Mouse (Mus musculus): ENCODE measurements around the gene Csnk2b.

The Csnk2b gene

GRCm38 (mm10) chr17:35121871-35122303 is at the start of gene Csnk2b:
Gene Csnk2b, minus strand, starts transcription at chr17:35122053.
- DNase-seq (ENCODE audit: low spot score), result peak; percentile 59

DNA sequence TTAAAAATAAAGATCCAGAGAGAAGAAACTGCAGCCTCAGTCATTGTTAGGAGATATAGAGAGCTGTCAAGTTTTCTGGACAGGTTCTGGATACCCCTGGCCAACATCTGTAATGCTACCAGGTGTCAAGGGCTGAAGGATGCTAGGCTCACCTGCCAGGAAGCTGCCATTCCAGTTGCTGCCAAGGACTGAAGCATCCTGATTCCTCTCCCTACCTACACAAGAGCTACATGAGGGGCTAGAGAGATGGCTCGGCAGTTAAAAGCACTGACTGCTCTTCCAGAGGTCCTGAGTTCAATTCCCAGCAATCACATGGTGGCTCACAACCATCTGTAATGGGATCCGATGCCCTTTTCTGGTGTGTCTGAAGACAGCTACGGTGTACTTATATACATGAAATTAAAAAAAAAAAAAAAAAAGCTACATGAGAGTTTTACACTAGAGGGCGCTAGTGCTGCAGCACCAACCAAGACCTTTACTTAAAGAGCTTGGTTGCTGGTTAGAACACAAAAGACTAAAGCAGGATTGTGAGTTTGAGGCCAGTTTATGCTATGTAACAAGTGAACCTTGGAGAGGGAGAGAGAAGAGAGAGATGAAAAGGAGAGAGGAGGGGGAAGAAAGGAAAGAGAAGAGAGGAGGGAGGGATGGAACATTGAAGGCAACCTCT is 46.8 kb upstream of the Csnk2b start:
- peak; percentile 70 for DNase-seq (ENCODE audit: low spot score)

DNA sequence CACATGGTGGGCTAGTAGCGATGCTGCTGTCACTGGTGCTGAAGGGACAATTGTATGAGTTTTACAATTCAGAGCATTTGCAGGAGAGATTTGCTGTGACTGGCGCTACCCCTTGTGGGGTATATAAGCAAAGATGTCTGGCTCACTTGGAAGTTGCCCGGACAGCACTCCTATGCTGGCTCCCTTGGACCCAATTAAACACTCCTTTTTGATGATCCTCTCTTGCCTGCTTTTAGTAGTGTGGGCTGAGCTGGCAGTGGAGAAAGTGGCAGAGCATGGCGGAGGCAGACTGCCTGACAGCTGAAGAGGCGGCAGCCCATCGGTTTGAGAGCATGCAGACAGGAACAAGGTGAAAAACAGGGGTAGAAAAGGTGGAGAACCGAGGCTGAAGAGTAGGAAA is 45.9 kb upstream of the Csnk2b start:
- DNase-seq (ENCODE audit: low spot score), result no peak

- peak; percentile 80 for DNase-seq (ENCODE audit: low spot score)
Observed at GRCm38 (mm10) chr17:35166352-35167035, 44.6 kb upstream of the Csnk2b start.

- DNase-seq (ENCODE audit: low spot score), result no peak
Observed at GRCm38 (mm10) chr17:35165451-35166155, 43.8 kb upstream of the Csnk2b start.

DNA sequence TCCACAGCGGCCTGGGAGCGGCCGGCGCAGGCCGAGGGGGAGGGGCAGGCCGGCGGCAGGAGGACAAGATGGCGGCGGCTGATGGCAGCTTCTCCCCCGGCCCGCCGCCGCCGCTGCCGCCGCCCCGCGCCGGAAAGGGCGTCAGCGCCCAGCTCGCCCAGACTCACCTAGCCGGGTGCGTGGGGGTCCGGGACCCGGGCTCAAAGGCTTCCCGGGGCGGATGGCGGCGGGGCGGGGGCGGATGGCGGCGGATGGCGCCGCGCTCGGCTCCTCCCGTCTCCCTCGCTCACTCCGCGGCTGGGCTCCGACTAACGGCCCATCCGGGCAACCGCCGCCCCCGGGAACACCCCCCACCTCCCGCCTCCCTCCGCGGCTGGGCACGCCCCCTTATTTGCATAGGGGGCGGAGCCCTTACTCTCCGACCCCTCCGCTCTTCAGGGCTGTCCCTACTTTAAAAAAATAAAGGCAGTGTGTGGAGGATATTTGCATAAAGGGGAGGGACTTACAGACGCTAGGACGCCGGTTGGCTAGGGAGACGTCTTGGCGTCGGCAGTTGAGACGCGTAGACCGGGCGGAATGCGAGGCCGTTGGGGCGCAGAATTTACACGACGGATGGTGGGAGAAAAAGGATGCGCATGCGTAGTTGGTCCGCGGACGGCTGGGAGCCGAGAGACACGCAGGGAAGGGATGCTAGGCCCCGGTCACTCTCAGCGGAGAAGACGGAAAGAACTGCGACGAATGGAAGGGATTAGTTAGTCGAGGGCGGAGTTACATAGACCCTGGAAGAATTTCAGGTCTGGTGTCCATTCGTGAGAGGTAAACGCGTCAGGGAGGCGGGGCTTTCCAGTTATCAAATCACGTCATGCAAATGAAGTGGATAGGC is 43.0 kb upstream of the Csnk2b start, which contains the start of gene Prrc2a:
Gene Prrc2a, minus strand, starts transcription at position 330 of the 883 bp plus-strand sequence.
- peak; percentile 96 for DNase-seq (ENCODE audit: low spot score)

GRCm38 (mm10) chr17:35164218-35164567 is 42.3 kb upstream of the Csnk2b start:
- DNase-seq (ENCODE audit: low spot score), result no peak

GRCm38 (mm10) chr17:35163326-35164081 is 41.7 kb upstream of the Csnk2b start:
- no peak for DNase-seq (ENCODE audit: low spot score)

DNA sequence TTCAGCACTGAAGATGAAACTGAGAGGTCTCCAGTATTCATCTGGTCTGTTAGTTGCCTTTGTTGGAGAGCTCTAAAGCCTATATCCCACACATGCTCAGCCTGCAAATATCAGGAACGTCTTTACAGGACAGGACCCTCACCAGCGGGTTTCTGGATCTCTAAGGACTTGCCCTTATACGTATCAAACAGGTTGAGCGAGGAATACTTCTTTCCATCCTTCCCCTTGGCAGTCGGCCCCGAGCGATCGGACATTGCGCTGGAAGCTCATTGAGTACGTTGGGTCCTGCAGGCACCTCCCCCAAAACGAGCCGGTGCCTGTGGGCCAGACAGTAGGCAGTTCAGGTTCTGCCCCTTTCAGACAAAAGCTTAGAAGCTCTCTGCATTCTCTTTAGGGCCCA is 40.9 kb upstream of the Csnk2b start:
- DNase-seq (ENCODE audit: low spot score), result no peak

DNA sequence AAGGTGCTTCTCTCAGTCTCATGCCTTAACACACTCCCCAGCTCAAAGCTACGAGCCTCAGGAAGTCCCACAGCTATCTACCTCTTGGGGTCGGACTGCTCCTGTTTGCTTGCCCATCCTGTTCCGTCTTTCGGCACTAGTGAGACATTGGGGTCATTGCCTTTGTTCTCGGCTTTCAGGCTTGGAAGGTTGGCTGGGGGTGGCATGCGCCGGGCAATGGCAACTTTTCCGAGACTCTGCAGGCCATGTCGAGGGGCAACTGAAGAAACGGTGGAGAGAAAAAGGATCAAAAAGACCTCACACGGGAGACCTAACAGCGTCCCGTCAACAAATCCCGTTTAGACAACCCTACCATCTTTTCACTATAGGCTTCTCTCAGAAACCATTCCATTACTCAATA is 40.3 kb upstream of the Csnk2b start:
- no peak for DNase-seq (ENCODE audit: low spot score)

DNA sequence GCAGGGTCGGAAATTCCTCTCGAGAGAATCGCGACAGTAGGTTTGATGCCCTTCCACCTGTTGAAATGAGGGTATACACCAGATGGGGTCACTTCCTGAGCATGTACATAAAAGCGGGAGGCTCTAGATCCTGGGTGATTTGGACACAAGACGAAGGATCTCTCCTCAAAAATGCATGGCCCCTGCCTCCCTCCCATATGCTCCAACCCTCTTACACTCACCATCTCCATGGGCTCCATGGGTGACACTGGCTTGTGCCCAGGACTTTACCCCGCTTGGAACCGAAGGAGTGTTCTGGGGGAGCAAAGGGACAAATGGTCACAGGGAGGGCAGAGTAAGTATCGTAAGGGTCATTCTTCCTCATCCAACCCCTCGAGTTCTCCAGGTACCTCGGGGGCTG is 39.6 kb upstream of the Csnk2b start:
- no peak for DNase-seq (ENCODE audit: low spot score)

DNA sequence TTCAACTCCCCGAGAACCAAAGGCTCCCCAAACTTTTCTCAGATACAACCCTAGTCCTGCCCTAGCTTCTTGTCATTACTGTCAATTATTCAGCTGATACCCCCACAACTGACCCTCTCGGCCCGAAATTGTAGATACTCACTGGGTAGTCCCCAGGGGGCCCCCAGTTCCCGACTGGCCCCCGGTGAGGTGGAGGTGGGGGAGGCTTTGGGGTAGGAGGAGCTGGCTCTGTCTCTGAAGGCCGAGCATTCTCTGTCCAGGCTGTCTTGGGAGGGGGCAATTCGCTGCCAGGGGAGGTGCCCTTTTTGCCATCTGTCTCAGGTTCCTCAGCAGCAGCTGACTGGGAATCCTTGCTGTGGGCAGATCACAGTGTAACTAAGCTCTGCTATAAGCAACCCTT is 37.8 kb upstream of the Csnk2b start:
- DNase-seq (ENCODE audit: low spot score), result no peak

GRCm38 (mm10) chr17:35158850-35159593 is 37.2 kb upstream of the Csnk2b start:
- no peak for DNase-seq (ENCODE audit: low spot score)

DNA sequence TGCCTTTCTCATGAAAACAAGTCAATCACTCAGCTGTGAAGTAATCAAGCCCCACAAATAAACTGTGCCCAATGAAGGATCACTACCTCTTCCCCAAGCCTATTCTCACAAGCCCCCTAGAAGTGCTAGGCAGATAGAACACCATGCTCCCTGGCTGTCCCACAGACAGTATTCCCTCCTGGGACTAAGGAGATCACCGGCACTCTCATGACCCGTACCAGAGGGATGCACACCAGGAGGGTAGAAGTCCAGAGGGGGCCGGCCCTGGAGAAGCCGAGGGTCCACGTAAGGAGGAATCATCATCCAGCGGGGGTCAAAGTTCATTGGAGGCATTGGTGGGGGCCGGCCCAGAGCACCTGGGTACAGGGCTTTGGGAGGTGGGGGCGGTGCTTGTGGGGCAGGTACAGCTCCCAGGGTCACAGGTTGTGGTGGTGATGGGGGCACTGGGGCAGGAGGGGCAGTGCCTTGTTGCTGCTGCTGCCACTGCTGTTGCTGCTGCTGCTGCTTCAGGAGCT is 35.9 kb upstream of the Csnk2b start:
- DNase-seq (ENCODE audit: low spot score), result no peak

- DNase-seq (ENCODE audit: low spot score), result no peak
Observed at GRCm38 (mm10) chr17:35157254-35157653, 35.4 kb upstream of the Csnk2b start.

GRCm38 (mm10) chr17:35156461-35157200 is 34.8 kb upstream of the Csnk2b start:
- DNase-seq (ENCODE audit: low spot score), result no peak

- no peak for DNase-seq (ENCODE audit: low spot score)
Observed at GRCm38 (mm10) chr17:35155451-35155850, 33.6 kb upstream of the Csnk2b start.

GRCm38 (mm10) chr17:35154616-35155015 is 32.8 kb upstream of the Csnk2b start:
- no peak for DNase-seq (ENCODE audit: low spot score)

DNA sequence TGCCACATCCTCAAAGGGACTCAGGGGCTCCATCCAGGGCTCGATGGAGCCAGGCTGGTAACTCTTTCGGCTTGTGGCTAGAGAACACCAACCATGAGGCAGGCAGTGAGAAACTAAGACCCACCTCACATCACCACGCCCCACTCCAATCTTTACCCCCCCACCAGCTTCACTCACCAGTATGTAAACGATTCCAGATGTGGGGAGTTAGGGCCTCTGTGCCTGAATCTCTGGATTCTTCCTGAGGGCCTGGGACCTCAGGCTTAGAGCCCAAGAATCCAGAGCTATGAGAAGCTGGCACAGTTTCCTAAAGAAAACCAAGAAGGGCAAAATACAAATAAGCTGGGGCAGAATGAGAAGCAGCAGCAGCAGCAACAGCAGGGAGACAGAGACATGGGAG is 32.1 kb upstream of the Csnk2b start:
- no peak for DNase-seq (ENCODE audit: low spot score)

- no peak for DNase-seq (ENCODE audit: low spot score)
Observed at GRCm38 (mm10) chr17:35153077-35153476, 31.2 kb upstream of the Csnk2b start.
